Mouse (Mus musculus): ENCODE results near the gene Cd2. TPM values are rescaled to one million over a fixed set of nuclear protein-coding genes. Genes with fewer than 3 reads are reported as not detected.

Cd2 gene
- total and polyA plus RNA-seq, 3 experiments = 0.33 TPM; not detected in 2

- Histone ChIP-seq H3K4me3 (ENCODE audit: low read depth, low read length) (no peak overlapping the region), H3K36me3 (replicated peaks) (no peaks in the 10 kb centered on the region), H3K9me3 (replicated peaks) (no peaks in the 10 kb centered on the region), H3K27me3 (ENCODE audit: insufficient read depth, low read length) (peaks cover 24% of the 10 kb centered on the region), H3K4me1 (ENCODE audit: insufficient read depth, low read depth, low read length) (peaks cover 8% of the 10 kb centered on the region; the same call in 1 of the 2 replicates)
- no peak for TF ChIP-seq POLR2AphosphoS5 (IDR thresholded peaks at IDR 0.05; ENCODE audit: insufficient replicate concordance, low read depth, low read length)
- TF ChIP-seq CTCF (IDR thresholded peaks at IDR 0.05; ENCODE audit: low read depth, low read length) = no peak
- TF ChIP-seq GATA1 (IDR thresholded peaks at IDR 0.05; ENCODE audit: borderline replicate concordance, low read length) = no peak
- TF ChIP-seq TAL1 (conservative IDR thresholded peaks at IDR 0.05; ENCODE audit: low read depth, low read length) = no peak
- no peak for TF ChIP-seq GATA2 (IDR thresholded peaks at IDR 0.05; ENCODE audit: borderline replicate concordance, low read depth, low read length)
- ATAC-seq (ENCODE audit: extremely low read depth, insufficient number of reproducible peaks, low FRiP score, poor library complexity, severe bottlenecking) (no peak), DNase-seq (ENCODE audit: low spot score) (no peak)
Measured at GRCm38 (mm10) chr3:101283869-101284706, 3.7 kb downstream of the Cd2 start.

GRCm38 (mm10) chr3:101283441-101283840 lies 4.3 kb downstream of the Cd2 start:
- no peaks in the 10 kb centered on the region for H3K36me3 ChIP-seq (replicated peaks)
- ATAC-seq (ENCODE audit: extremely low read depth, insufficient number of reproducible peaks, low FRiP score, poor library complexity, severe bottlenecking) (no peak), DNase-seq (ENCODE audit: low spot score) (no peak)
- TF ChIP-seq CTCF (IDR thresholded peaks at IDR 0.05; ENCODE audit: low read depth, low read length) = no peak
- no peak for TF ChIP-seq GATA2 (IDR thresholded peaks at IDR 0.05; ENCODE audit: borderline replicate concordance, low read depth, low read length)
- TF ChIP-seq POLR2AphosphoS5 (IDR thresholded peaks at IDR 0.05; ENCODE audit: insufficient replicate concordance, low read depth, low read length) = no peak
- TF ChIP-seq TAL1 (conservative IDR thresholded peaks at IDR 0.05; ENCODE audit: low read depth, low read length) = no peak
- TF ChIP-seq GATA1 (IDR thresholded peaks at IDR 0.05; ENCODE audit: borderline replicate concordance, low read length) = no peak
- H3K4me3 ChIP-seq (ENCODE audit: low read depth, low read length) = no peak overlapping the region
- peaks cover 8% of the 10 kb centered on the region; the same call in 1 of the 2 replicates for H3K4me1 ChIP-seq (ENCODE audit: insufficient read depth, low read depth, low read length)
- H3K9me3 ChIP-seq (replicated peaks) = no peaks in the 10 kb centered on the region
- H3K27me3 ChIP-seq (ENCODE audit: insufficient read depth, low read length) = peaks cover 31% of the 10 kb centered on the region

- ATAC-seq (ENCODE audit: extremely low read depth, insufficient number of reproducible peaks, low FRiP score, poor library complexity, severe bottlenecking) = no peak
- Histone ChIP-seq H3K4me3 (ENCODE audit: low read depth, low read length) (no peak overlapping the region), H3K9me3 (replicated peaks) (no peaks in the 10 kb centered on the region), H3K36me3 (replicated peaks) (no peaks in the 10 kb centered on the region), H3K4me1 (ENCODE audit: insufficient read depth, low read depth, low read length) (peaks cover 2% of the 10 kb centered on the region; the same call in 1 of the 2 replicates), H3K27me3 (ENCODE audit: insufficient read depth, low read length) (peaks cover 38% of the 10 kb centered on the region)
- DNase-seq (ENCODE audit: low spot score) = no peak
- TF ChIP-seq GATA2 (IDR thresholded peaks at IDR 0.05; ENCODE audit: borderline replicate concordance, low read depth, low read length) (no peak), GATA1 (IDR thresholded peaks at IDR 0.05; ENCODE audit: borderline replicate concordance, low read length) (no peak), CTCF (IDR thresholded peaks at IDR 0.05; ENCODE audit: low read depth, low read length) (no peak), POLR2AphosphoS5 (IDR thresholded peaks at IDR 0.05; ENCODE audit: insufficient replicate concordance, low read depth, low read length) (no peak), TAL1 (conservative IDR thresholded peaks at IDR 0.05; ENCODE audit: low read depth, low read length) (no peak)
Measured at GRCm38 (mm10) chr3:101282556-101283180, 5.1 kb downstream of the Cd2 start.

GRCm38 (mm10) chr3:101281841-101282240 lies 5.9 kb downstream of the Cd2 start:
- ATAC-seq (ENCODE audit: extremely low read depth, insufficient number of reproducible peaks, low FRiP score, poor library complexity, severe bottlenecking) = no peak

GRCm38 (mm10) chr3:101280348-101281311 lies 7.1 kb downstream of the Cd2 start:
- Histone ChIP-seq H3K4me1 (ENCODE audit: insufficient read depth, low read depth, low read length) (no peaks in the 10 kb centered on the region), H3K9me3 (replicated peaks) (no peaks in the 10 kb centered on the region), H3K27me3 (ENCODE audit: insufficient read depth, low read length) (peaks cover 53% of the 10 kb centered on the region), H3K36me3 (replicated peaks) (no peaks in the 10 kb centered on the region), H3K4me3 (ENCODE audit: low read depth, low read length) (no peak overlapping the region)
- DNase-seq (ENCODE audit: low spot score) (no peak), ATAC-seq (ENCODE audit: extremely low read depth, insufficient number of reproducible peaks, low FRiP score, poor library complexity, severe bottlenecking) (no peak)
- TF ChIP-seq TAL1 (conservative IDR thresholded peaks at IDR 0.05; ENCODE audit: low read depth, low read length) (no peak), CTCF (IDR thresholded peaks at IDR 0.05; ENCODE audit: low read depth, low read length) (no peak), GATA2 (IDR thresholded peaks at IDR 0.05; ENCODE audit: borderline replicate concordance, low read depth, low read length) (no peak), GATA1 (IDR thresholded peaks at IDR 0.05; ENCODE audit: borderline replicate concordance, low read length) (no peak), POLR2AphosphoS5 (IDR thresholded peaks at IDR 0.05; ENCODE audit: insufficient replicate concordance, low read depth, low read length) (no peak)

More at GRCm38 (mm10) chr3:101281841-101282240, 5.9 kb downstream of the Cd2 start:
- peaks cover 45% of the 10 kb centered on the region for H3K27me3 ChIP-seq (ENCODE audit: insufficient read depth, low read length)
- no peak for TF ChIP-seq TAL1 (conservative IDR thresholded peaks at IDR 0.05; ENCODE audit: low read depth, low read length)
- TF ChIP-seq GATA1 (IDR thresholded peaks at IDR 0.05; ENCODE audit: borderline replicate concordance, low read length) = no peak
- TF ChIP-seq GATA2 (IDR thresholded peaks at IDR 0.05; ENCODE audit: borderline replicate concordance, low read depth, low read length) = no peak
- TF ChIP-seq CTCF (IDR thresholded peaks at IDR 0.05; ENCODE audit: low read depth, low read length) = no peak
- TF ChIP-seq POLR2AphosphoS5 (IDR thresholded peaks at IDR 0.05; ENCODE audit: insufficient replicate concordance, low read depth, low read length) = no peak
- no peak overlapping the region for H3K4me3 ChIP-seq (ENCODE audit: low read depth, low read length)
- H3K9me3 ChIP-seq (replicated peaks) = no peaks in the 10 kb centered on the region
- no peaks in the 10 kb centered on the region for H3K36me3 ChIP-seq (replicated peaks)
- no peak for DNase-seq (ENCODE audit: low spot score)
- no peaks in the 10 kb centered on the region for H3K4me1 ChIP-seq (ENCODE audit: insufficient read depth, low read depth, low read length)

Data from G1E (cell line).